Mouse (Mus musculus) neural tube, embryonic 12.5 days (tissue): ENCODE data around the gene Cpsf4l. TPM values are rescaled to one million over a fixed set of nuclear protein-coding genes. Genes with fewer than 3 reads are reported as not detected.

Experiments
- ATAC-seq: fragments of 200-750 bp; cut with Nextera tagmentation; 2 replicates; pipeline ENCODE4 v1.8.0; 2017; ENCODE audit warnings: low read depth, mild to moderate bottlenecking, moderate TSS enrichment, moderate library complexity; ENCODE audit not compliant: low FRiP score
- H3K27ac ChIP-seq: fragments of 300-500 bp; sonication (generic); 2 replicates; pipeline ENCODE4 v1.5.1; 2016
- H3K27me3 ChIP-seq: fragments of 300-500 bp; sonication (generic); replicated peaks from 2 replicates; pipeline ENCODE4 v1.6.1; 2016; ENCODE audit warnings: mild to moderate bottlenecking
- H3K36me3 ChIP-seq: fragments of 300-500 bp; sonication (generic); 2 replicates; pipeline ENCODE4 v1.6.1; 2016; ENCODE audit warnings: mild to moderate bottlenecking
- H3K4me1 ChIP-seq: fragments of 300-500 bp; sonication (generic); 2 replicates; pipeline ENCODE4 v1.6.1; 2016
- H3K4me2 ChIP-seq: fragments of 300-500 bp; sonication (generic); replicated peaks from 2 replicates; pipeline ENCODE4 v1.6.1; 2016; ENCODE audit warnings: mild to moderate bottlenecking
- H3K4me3 ChIP-seq: fragments of 300-500 bp; sonication (generic); 2 replicates; pipeline ENCODE4 v1.5.1; 2016
- H3K9ac ChIP-seq: fragments of 300-500 bp; sonication (generic); 2 replicates; pipeline ENCODE4 v1.6.1; 2016; ENCODE audit warnings: mild to moderate bottlenecking
- H3K9me3 ChIP-seq: fragments of 300-500 bp; sonication (generic); 2 replicates; pipeline ENCODE4 v1.6.1; 2016; ENCODE audit warnings: mild to moderate bottlenecking
- WGBS: fragments of 180-500 bp; shearing (Covaris S2); methylation state at CpG from one replicate; pipeline ENCODE4 v1.1.7; 2016; 5-methylcytosine and 5-hydroxymethylcytosine counted together
- polyA plus RNA-seq: library from polyadenylated mRNA; unstranded; fragments of >200 nt; fragmentation: Nextera tagmentation; extraction: Ambion mirVana; gene quantifications from 2 replicates; pipeline ENCODE4 v1.2.1, GENCODE M21; 2016

Cpsf4l gene
- polyA plus RNA-seq, 1 experiment from 2014 or later, result 0.38 TPM

DNA sequence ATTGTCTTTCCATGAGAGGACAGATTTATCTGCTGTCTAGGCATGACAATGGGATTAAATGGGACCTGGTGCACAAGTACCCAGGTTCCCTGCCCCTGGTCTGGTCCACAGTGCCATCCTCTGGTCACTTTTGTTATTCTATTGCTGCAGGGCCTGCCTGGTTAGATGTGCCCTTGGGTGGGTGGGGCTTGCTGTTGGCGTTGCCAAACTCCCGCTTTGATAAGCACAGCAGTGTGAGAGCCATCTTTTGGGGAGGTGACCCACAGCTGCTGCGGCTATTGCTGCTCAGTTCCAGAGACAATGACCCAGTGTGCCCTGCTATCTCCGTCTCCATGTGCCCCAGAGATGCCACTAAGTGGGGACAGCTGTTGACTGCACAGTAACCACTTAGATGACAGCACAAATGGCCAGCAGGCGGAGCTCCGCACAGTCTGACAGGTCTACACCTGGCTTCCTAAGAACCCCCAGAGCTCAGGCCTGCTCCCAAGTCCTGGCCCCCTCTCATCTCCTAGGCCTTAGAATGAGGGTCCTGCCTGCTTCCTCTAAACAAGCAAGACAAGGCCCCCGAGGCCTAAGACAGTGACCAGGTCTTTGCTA lies 5.4 kb upstream of the Cpsf4l start:
- Histone ChIP-seq H3K4me3 (no peak overlapping the region), H3K4me2 (no peak overlapping the region), H3K9ac (no peak overlapping the region), H3K27ac (no peak overlapping the region), H3K36me3 (no peaks in the 10 kb centered on the region), H3K27me3 (no peaks in the 10 kb centered on the region), H3K4me1 (peaks cover 10% of the 10 kb centered on the region), H3K9me3 (no peaks in the 10 kb centered on the region)
- ATAC-seq, result no peak
- 73% methylated on average over 7 of the region's 7 CpGs for WGBS

DNA sequence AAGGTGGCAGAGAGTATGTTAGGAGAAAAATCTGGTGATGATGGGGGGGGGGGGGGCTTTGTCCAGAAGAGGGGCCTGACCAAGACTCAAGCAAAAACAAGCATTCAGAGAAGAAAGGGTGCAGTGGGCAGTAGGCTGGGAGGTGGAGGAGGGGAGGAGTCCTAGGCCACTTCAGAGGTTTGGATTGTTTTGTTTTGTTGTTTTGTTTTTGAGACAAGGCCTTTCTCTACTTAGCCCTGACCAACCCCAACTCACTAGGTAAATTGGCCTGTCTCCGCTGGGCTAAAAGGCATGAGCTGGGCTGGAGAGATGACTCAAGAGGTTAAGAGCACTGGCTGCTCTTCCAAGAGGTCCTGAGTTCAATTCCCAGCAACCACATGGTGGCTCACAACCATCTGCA lies 1.2 kb upstream of the Cpsf4l start:
- no peak for ATAC-seq
- Histone ChIP-seq H3K4me1 (peaks cover 25% of the 10 kb centered on the region), H3K27me3 (peaks cover 10% of the 10 kb centered on the region), H3K4me3 (no peak overlapping the region), H3K27ac (no peak overlapping the region), H3K9ac (no peak overlapping the region), H3K4me2 (peak overlapping the region; percentile 27; the same call in 1 of the 2 replicates), H3K36me3 (no peaks in the 10 kb centered on the region), H3K9me3 (no peaks in the 10 kb centered on the region)
- WGBS, result 31% methylated on average over 1 of the region's 1 CpGs

DNA sequence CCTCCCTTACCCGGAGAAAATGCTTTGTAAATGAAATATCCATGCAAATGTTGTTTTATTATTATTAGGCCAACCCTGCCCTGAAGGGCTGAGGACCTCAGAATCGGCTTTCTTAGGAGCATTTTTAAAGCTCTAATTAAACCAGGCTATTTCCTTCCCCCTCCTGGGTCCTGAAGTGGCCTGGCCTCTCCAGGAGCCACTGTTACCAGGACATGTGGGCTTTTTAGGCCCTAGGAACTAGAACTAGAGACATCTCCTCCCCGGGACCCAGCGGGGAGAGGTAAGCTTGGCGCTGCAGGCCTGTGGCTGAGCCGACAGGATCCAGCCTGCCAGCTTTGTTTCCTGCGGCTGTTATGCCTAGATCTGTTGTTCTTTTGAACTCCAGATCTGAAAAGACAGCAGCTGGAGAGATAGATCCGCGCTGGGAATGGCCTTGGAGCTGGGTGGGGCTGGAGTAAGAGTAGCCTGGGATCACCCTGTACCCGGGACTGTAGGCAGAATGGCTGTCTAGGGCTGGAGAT lies 500 bp upstream of the Cpsf4l start:
- Histone ChIP-seq H3K36me3 (no peaks in the 10 kb centered on the region), H3K4me1 (peaks cover 25% of the 10 kb centered on the region), H3K4me2 (peak overlapping the region; percentile 27; the same call in 1 of the 2 replicates), H3K27ac (peak overlapping the region; percentile 62; the same call in 1 of the 2 replicates), H3K4me3 (no peak overlapping the region), H3K9ac (peak overlapping the region; percentile 45; the same call in 1 of the 2 replicates), H3K27me3 (peaks cover 10% of the 10 kb centered on the region), H3K9me3 (no peaks in the 10 kb centered on the region)
- WGBS, result 2% methylated on average over 10 of the region's 10 CpGs
- ATAC-seq, result peak; percentile 63

DNA sequence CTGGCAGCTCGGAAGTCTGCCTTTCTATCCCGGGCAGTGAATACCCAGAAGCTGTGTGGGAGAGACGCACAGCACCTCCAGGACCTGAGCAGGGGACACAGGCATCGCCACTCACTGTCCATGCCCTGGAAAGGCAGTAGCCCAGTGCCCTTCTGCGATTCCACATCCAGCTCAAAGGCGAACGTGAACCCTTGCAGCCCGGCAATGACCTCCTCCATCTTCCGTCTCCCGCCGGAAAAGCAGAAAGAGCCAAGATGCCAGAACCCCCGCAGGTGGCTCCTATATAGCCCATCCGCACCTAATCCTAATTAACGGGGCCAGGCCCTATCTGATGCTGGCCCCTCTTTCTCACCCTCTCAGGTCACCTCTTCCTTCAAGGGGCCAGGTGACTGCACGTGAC lies 545 bp downstream of the Cpsf4l start:
- Histone ChIP-seq H3K9me3 (no peaks in the 10 kb centered on the region), H3K9ac (peak overlapping the region; percentile 45; the same call in 1 of the 2 replicates), H3K4me1 (peaks cover 25% of the 10 kb centered on the region), H3K27me3 (peaks cover 10% of the 10 kb centered on the region), H3K4me3 (no peak overlapping the region), H3K4me2 (peak overlapping the region; percentile 27; the same call in 1 of the 2 replicates), H3K27ac (no peak overlapping the region), H3K36me3 (no peaks in the 10 kb centered on the region)
- ATAC-seq, result peak; percentile 19; the same call in 1 of the 2 replicates
- 9% methylated on average over 15 of the region's 15 CpGs for WGBS

DNA sequence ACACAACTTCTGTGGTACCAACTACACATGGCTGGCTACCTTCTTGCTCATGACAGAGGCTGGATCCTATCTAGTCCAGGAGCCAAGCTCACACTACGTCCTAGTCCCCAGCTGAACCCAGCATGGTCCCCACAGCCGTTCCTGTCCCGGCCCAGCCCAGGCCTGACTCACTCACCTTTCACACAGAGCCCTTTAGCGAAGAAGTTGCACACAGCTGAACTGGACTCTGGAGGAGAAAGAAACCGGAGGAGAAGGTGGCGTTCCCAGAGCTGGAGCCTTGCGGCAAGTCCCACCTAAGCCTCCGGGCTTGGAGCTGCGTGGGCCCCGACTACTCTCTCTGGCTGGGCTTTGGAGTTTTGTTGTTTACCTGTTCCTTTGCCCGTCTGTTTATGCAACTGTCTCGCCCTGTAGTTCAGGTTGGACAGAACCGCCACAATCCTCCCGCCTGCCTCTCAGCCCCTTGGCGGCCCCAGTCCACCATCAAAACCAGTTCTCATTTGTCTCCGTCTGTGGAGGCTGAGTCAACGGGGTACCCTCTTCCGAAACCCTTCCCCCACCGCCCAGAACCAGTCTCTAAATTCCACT lies 1.1 kb downstream of the Cpsf4l start:
- H3K9ac ChIP-seq, result no peak overlapping the region
- peaks cover 25% of the 10 kb centered on the region for H3K4me1 ChIP-seq
- peaks cover 10% of the 10 kb centered on the region for H3K27me3 ChIP-seq
- H3K36me3 ChIP-seq, result no peaks in the 10 kb centered on the region
- no peak overlapping the region for H3K27ac ChIP-seq
- WGBS, result 49% methylated on average over 19 of the region's 19 CpGs
- H3K9me3 ChIP-seq, result no peaks in the 10 kb centered on the region
- no peak overlapping the region for H3K4me3 ChIP-seq
- peak overlapping the region; percentile 27; the same call in 1 of the 2 replicates for H3K4me2 ChIP-seq
- no peak for ATAC-seq

DNA sequence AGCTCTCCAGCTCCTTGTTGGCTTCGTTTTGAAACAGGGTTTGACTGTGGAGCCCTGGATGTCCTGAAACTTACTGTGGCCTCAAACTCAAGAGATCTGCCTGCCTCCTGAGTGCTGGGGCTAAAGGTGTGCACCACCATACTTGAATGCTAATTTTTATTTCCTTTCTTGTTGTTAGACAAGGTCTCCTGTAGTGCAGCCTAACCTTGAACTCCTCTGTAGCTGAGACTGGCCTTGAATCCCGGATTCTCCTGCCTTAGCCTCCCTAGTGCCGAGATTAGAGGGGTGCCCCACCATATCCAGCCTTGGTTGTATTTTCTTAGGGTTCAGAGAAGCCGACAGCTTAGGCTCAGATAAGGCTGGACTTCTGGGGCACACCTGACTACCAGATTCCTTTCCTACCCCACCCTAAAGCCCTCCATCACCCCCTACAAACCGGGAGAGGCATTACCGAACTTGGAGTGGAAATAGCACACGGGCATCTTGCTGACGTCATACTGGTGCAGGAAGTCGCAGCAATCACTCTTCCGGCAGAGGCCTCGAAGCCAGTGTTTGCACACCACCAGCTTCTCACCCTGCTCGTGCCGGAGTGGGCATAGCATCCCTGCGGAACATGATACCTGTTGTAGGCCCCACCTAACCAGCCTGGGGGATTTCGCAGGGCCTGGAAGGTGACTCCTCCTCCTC lies 3.7 kb downstream of the Cpsf4l start:
- peaks cover 26% of the 10 kb centered on the region for H3K4me1 ChIP-seq
- H3K27ac ChIP-seq, result no peak overlapping the region
- no peak overlapping the region for H3K9ac ChIP-seq
- H3K4me3 ChIP-seq, result no peak overlapping the region
- H3K27me3 ChIP-seq, result peaks cover 10% of the 10 kb centered on the region
- 88% methylated on average over 15 of the region's 15 CpGs for WGBS
- H3K4me2 ChIP-seq, result no peak overlapping the region
- H3K36me3 ChIP-seq, result no peaks in the 10 kb centered on the region
- H3K9me3 ChIP-seq, result no peaks in the 10 kb centered on the region
- no peak for ATAC-seq

DNA sequence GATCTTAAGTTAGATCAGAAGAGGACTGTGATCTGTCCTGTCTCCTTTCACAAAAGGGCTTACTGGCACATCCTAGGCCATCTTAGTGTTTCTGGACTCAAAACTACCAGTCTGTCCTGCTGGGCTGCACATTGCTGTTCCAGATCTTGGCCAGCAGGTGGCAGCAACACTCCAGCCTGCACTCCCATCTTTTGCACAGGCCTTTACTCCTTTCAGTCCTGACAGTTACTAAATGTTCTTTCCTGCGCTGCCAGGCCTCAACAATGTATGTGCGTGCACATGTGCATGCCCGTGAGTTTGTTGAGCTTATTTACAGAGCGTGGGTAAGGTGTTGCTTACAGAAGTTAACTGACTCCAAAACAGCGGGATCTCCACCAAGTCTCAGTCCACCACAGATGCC lies 6.1 kb downstream of the Cpsf4l start:
- H3K9me3 ChIP-seq, result no peaks in the 10 kb centered on the region
- H3K9ac ChIP-seq, result no peak overlapping the region
- no peak overlapping the region for H3K4me3 ChIP-seq
- peaks cover 6% of the 10 kb centered on the region; the same call in 1 of the 2 replicates for H3K36me3 ChIP-seq
- H3K4me1 ChIP-seq, result peaks cover 3% of the 10 kb centered on the region; the same call in 1 of the 2 replicates
- WGBS, result 45% methylated on average over 5 of the region's 5 CpGs
- H3K27me3 ChIP-seq, result no peaks in the 10 kb centered on the region; the same call in 1 of the 2 replicates
- no peak overlapping the region for H3K27ac ChIP-seq
- H3K4me2 ChIP-seq, result no peak overlapping the region
- no peak for ATAC-seq

DNA sequence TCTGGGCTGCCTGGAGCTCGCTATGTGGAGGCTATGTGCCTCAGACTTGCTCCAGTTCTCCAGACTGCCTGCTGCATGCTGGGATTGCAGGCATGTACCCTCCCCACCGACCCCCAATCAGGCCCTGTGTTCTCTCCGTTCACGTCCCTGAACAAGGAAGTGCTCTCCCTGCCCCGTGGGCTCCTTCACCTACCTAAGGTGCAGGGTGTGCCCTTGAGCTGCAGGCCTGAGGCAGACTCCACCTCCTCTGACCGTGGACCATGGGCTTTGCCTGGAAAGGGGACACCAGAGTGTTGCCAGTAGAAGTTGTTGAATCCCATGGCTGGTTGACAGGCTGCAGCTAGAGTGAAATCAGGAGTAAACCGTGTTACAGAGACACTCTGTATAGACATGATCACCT lies 10.2 kb downstream of the Cpsf4l start:
- WGBS, result 92% methylated on average over 7 of the region's 7 CpGs

DNA sequence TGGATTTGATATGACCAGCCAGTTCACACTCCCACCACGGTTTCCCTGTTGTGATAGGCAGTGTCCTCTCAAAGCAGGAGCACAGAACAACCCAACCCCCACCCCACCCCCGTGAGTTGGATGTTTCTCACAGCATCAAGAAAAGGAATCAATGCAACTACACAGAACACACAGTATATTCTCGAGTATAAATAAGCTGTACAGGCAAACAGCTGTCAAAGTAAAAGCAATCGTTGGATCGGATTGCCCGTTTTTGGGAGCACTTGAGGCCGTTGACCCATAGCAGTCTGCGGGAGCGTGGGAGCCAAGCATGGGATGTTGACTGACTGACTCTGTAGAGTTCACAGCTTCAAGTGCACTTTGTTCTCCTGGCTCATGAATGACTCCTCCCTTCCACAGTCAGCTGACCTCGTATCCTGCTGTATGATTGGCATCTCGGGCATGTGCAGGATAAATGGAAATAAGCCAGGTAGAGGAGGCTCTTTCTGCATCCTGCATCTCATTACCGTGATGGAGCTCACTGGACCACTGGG lies 11.7 kb downstream of the Cpsf4l start:
- H3K36me3 ChIP-seq, result peaks cover 56% of the 10 kb centered on the region
- H3K9me3 ChIP-seq, result no peaks in the 10 kb centered on the region

More for the DNA sequence above, 10.2 kb downstream of the Cpsf4l start:
- Histone ChIP-seq H3K9me3 (no peaks in the 10 kb centered on the region), H3K27me3 (no peaks in the 10 kb centered on the region), H3K9ac (no peak overlapping the region), H3K4me3 (no peak overlapping the region), H3K4me1 (peaks cover 3% of the 10 kb centered on the region; the same call in 1 of the 2 replicates), H3K36me3 (peaks cover 41% of the 10 kb centered on the region), H3K4me2 (no peak overlapping the region), H3K27ac (no peak overlapping the region)
- no peak for ATAC-seq

DNA sequence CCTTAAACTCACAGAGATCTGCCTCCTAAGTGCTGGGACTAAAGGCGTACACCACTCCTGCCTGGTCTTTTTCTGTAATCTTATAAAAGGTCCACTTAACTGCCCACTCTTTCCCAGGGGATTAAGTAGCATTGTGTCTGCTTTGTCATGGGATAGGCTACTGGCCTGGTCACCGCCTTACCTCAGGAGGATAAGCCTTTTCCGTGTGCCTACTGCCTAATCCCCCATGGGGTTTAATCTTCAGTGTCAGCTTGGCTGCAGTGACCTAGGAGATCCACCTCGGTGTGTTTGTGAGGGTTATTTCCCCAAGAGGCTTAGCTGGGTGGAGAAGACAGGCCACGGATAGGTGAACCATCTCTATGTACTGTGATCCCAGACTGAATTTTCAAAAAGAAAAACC lies 12.2 kb downstream of the Cpsf4l start:
- WGBS, result 82% methylated on average over 5 of the region's 5 CpGs
- no peaks in the 10 kb centered on the region for H3K9me3 ChIP-seq
- H3K4me3 ChIP-seq, result no peak overlapping the region
- H3K27me3 ChIP-seq, result no peaks in the 10 kb centered on the region
- no peak overlapping the region for H3K9ac ChIP-seq
- ATAC-seq, result no peak
- no peak overlapping the region for H3K27ac ChIP-seq
- H3K4me1 ChIP-seq, result peaks cover 3% of the 10 kb centered on the region; the same call in 1 of the 2 replicates
- H3K36me3 ChIP-seq, result peaks cover 61% of the 10 kb centered on the region
- no peak overlapping the region for H3K4me2 ChIP-seq

More for the DNA sequence above, 11.7 kb downstream of the Cpsf4l start:
- H3K4me2 ChIP-seq, result no peak overlapping the region
- no peak overlapping the region for H3K4me3 ChIP-seq
- H3K27ac ChIP-seq, result no peak overlapping the region
- no peaks in the 10 kb centered on the region for H3K27me3 ChIP-seq
- WGBS, result 82% methylated on average over 12 of the region's 12 CpGs
- peaks cover 3% of the 10 kb centered on the region; the same call in 1 of the 2 replicates for H3K4me1 ChIP-seq
- no peak overlapping the region for H3K9ac ChIP-seq
- no peak for ATAC-seq

DNA sequence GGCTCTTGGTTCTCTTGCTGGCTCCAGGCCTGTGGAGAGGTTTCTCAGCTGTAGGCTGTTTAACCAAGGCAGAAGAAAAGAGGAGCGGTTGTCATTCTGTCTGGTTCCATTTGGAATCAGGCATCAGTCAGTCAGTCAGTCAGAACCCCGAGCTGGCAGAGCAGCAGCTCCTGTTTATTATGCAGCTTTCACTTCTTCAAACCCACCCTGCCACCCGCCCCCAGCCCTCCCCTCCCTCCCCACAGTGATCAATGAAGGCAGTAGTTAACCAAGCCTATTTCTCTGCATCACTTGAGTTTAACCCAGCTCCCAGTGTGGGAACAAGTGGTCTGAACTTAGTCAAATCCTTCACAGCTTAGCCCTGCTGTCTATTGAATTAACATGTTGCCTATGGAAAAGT lies 18.0 kb downstream of the Cpsf4l start:
- H3K27ac ChIP-seq, result no peak overlapping the region
- peaks cover 87% of the 10 kb centered on the region for H3K36me3 ChIP-seq
- no peak overlapping the region for H3K9ac ChIP-seq
- H3K27me3 ChIP-seq, result no peaks in the 10 kb centered on the region
- H3K9me3 ChIP-seq, result no peaks in the 10 kb centered on the region
- ATAC-seq, result no peak
- H3K4me2 ChIP-seq, result no peak overlapping the region
- H3K4me1 ChIP-seq, result peaks cover 3% of the 10 kb centered on the region
- no peak overlapping the region for H3K4me3 ChIP-seq
- 82% methylated on average over 3 of the region's 3 CpGs for WGBS

DNA sequence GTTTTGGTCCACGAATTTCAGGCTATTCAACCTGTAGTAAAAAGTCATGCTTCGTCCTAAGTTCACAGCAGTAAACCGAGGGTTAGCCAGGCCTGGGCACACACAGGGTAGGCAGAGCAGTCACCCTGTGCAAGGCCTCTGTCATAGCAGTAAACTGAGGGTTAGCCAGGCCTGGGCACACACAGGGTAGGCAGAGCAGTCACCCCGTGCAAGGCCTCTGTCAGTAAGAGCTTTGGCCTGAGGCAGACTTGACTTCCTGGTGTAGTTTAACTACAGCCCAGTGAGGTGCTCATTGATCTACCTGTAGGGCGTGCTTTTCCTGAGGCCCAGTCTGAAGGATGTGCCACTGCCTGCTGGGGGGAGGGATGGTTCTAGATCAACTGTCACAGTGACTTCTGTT lies 18.5 kb downstream of the Cpsf4l start:
- 92% methylated on average over 5 of the region's 5 CpGs for WGBS
- Histone ChIP-seq H3K27ac (no peak overlapping the region), H3K27me3 (no peaks in the 10 kb centered on the region), H3K9me3 (no peaks in the 10 kb centered on the region), H3K4me2 (no peak overlapping the region), H3K4me3 (no peak overlapping the region), H3K4me1 (peaks cover 8% of the 10 kb centered on the region), H3K36me3 (peaks cover 82% of the 10 kb centered on the region), H3K9ac (no peak overlapping the region)
- ATAC-seq, result no peak
